Mouse (Mus musculus) olfactory bulb, adult 2 months (tissue): Measurements from ENCODE around the gene Olfr70. TPM values are rescaled to one million over a fixed set of nuclear protein-coding genes. Genes with fewer than 3 reads are reported as not detected.
A peak's percentile ranks its signal among the peaks of the same experiment; 100 is the strongest.

Experiments
- H3K27ac ChIP-seq: fragments of 200-500 bp; 2 replicates; pipeline ENCODE4 v1.5.1; 2012; ENCODE audit warnings: low read depth, low read length; ENCODE audit not compliant: insufficient read depth
- H3K4me1 ChIP-seq: fragments of 200-500 bp; 2 replicates; pipeline ENCODE4 v1.6.1; 2012; ENCODE audit warnings: low read length; ENCODE audit not compliant: control insufficient read depth, insufficient read depth
- H3K4me3 ChIP-seq: fragments of 200-500 bp; 2 replicates; pipeline ENCODE4 v1.5.1; 2012; ENCODE audit warnings: mild to moderate bottlenecking, low read depth, low read length, moderate library complexity; ENCODE audit not compliant: insufficient read depth
- CTCF ChIP-seq: fragments of 200-500 bp; IDR thresholded peaks from 2 replicates; pipeline ENCODE4 v1.5.1; 2012; ENCODE audit warnings: low read depth, mild to moderate bottlenecking, low read length, moderate library complexity; ENCODE audit not compliant: insufficient read depth
- POLR2A ChIP-seq: fragments of 200-500 bp; IDR thresholded peaks from 2 replicates; pipeline ENCODE4 v1.6.1; 2012; ENCODE audit warnings: mild to moderate bottlenecking, low read depth, low read length, moderate library complexity; ENCODE audit not compliant: insufficient read depth
- WGBS: fragments of 180-500 bp; shearing (Covaris S2); methylation state at CpG from one replicate; pipeline ENCODE4 v1.1.7; 2018; 5-methylcytosine and 5-hydroxymethylcytosine counted together
- polyA plus RNA-seq: library from polyadenylated mRNA; stranded (reverse); fragments of >200 nt; gene quantifications from 2 replicates; pipeline ENCODE4 v1.2.4, GENCODE M21; 2012; ENCODE audit warnings: low replicate concordance; ENCODE audit not compliant: missing spikeins, insufficient read depth, insufficient read length

Olfr70 gene
- polyA plus RNA-seq, 1 experiment: not detected

- TF ChIP-seq CTCF (no peak), POLR2A (no peak)
- WGBS: 87% methylated on average over 4 of the region's 4 CpGs
Observed at GRCm38 (mm10) chr4:43722191-43722590, 21.6 kb upstream of the Olfr70 start.

GRCm38 (mm10) chr4:43720491-43721228 is 20.1 kb upstream of the Olfr70 start:
- no peaks in the 10 kb centered on the region for H3K4me1 ChIP-seq
- no peak overlapping the region for H3K4me3 ChIP-seq
- TF ChIP-seq CTCF (no peak), POLR2A (no peak)
- 31% methylated on average over 16 of the region's 16 CpGs for WGBS
- no peak overlapping the region for H3K27ac ChIP-seq

More at GRCm38 (mm10) chr4:43722191-43722590, 21.6 kb upstream of the Olfr70 start:
- peaks cover 2% of the 10 kb centered on the region for H3K4me1 ChIP-seq
- H3K4me3 ChIP-seq: no peak overlapping the region
- H3K27ac ChIP-seq: no peak overlapping the region

- WGBS: 41% methylated on average over 7 of the region's 7 CpGs
- H3K27ac ChIP-seq: no peak overlapping the region
- no peak overlapping the region for H3K4me3 ChIP-seq
- no peak for TF ChIP-seq CTCF
- no peak for TF ChIP-seq POLR2A
- H3K4me1 ChIP-seq: no peaks in the 10 kb centered on the region
Observed at GRCm38 (mm10) chr4:43713652-43714219, 13.1 kb upstream of the Olfr70 start.

GRCm38 (mm10) chr4:43711821-43712220 is 11.2 kb upstream of the Olfr70 start:
- Histone ChIP-seq H3K4me3 (no peak overlapping the region), H3K27ac (no peak overlapping the region), H3K4me1 (no peaks in the 10 kb centered on the region)
- WGBS: 7% methylated on average over 2 of the region's 2 CpGs
- TF ChIP-seq CTCF: peak; percentile 58; the same call in 1 of the 2 replicates
- no peak for TF ChIP-seq POLR2A

- Histone ChIP-seq H3K27ac (no peak within 1 kb of the TSS), H3K4me3 (no peak within 1 kb of the TSS), H3K4me1 (no peaks in the 10 kb centered on the region)
- TF ChIP-seq POLR2A (no peak), CTCF (no peak)
- WGBS: 57% methylated on average over 6 of the region's 6 CpGs
Observed at GRCm38 (mm10) chr4:43709869-43710268, 9.3 kb upstream of the Olfr70 start, which contains the start of gene Olfr71. TSS of gene Olfr71 (minus strand) at chr4:43710255.

GRCm38 (mm10) chr4:43705991-43706390 is 5.4 kb upstream of the Olfr70 start:
- 89% methylated on average over 13 of the region's 13 CpGs for WGBS
- H3K4me1 ChIP-seq: no peaks in the 10 kb centered on the region; the same call in 1 of the 2 replicates
- TF ChIP-seq POLR2A (no peak), CTCF (no peak)
- no peak overlapping the region for H3K27ac ChIP-seq
- no peak overlapping the region for H3K4me3 ChIP-seq

GRCm38 (mm10) chr4:43703851-43704250 is 3.2 kb upstream of the Olfr70 start:
- no peak overlapping the region for H3K27ac ChIP-seq
- no peaks in the 10 kb centered on the region; the same call in 1 of the 2 replicates for H3K4me1 ChIP-seq
- no peak overlapping the region for H3K4me3 ChIP-seq
- TF ChIP-seq CTCF (no peak), POLR2A (no peak)
- 74% methylated on average over 8 of the region's 8 CpGs for WGBS

- TF ChIP-seq POLR2A: no peak
- no peak for TF ChIP-seq CTCF
- Histone ChIP-seq H3K4me3 (no peak overlapping the region), H3K4me1 (no peaks in the 10 kb centered on the region; the same call in 1 of the 2 replicates), H3K27ac (no peak overlapping the region)
- 81% methylated on average over 6 of the region's 6 CpGs for WGBS
Observed at GRCm38 (mm10) chr4:43703439-43703838, 2.8 kb upstream of the Olfr70 start.

- Histone ChIP-seq H3K4me1 (no peaks in the 10 kb centered on the region), H3K27ac (no peak overlapping the region), H3K4me3 (no peak overlapping the region)
- TF ChIP-seq POLR2A (0 out of 2 replicates have a peak, but pooled peaks have one; percentile 17), CTCF (no peak)
- WGBS: 82% methylated on average over 13 of the region's 13 CpGs
Observed at GRCm38 (mm10) chr4:43696561-43696960, 4.0 kb downstream of the Olfr70 start.
